Mouse (Mus musculus) ES-E14 (cell line): ENCODE measurements at regions not wholly inside any gene's neighbourhood (a gene's known extent, or its start where the extent isn't known, plus 50 kb on each side); places are given as distances from the start of the nearest gene placed in this dataset.
A peak's percentile ranks its signal among the peaks of the same experiment; 100 is the strongest.

Experiments used
- DNase-seq: peaks from one replicate; pipeline ENCODE4 v3.0.0-alpha.2; 2013; ENCODE audit warnings: low read depth, low spot score
- H3K27ac ChIP-seq: 2 replicates; pipeline ENCODE4 v1.5.1; 2012; ENCODE audit warnings: low read depth, mild to moderate bottlenecking, low read length, moderate library complexity, mixed read lengths; ENCODE audit not compliant: poor library complexity, insufficient read depth, severe bottlenecking
- H3K36me3 ChIP-seq: 2 replicates; pipeline ENCODE4 v1.6.1; 2012; ENCODE audit warnings: mild to moderate bottlenecking, low read length, moderate library complexity, mixed read lengths; ENCODE audit not compliant: control insufficient read depth, poor library complexity, insufficient read depth, severe bottlenecking
- H3K4me1 ChIP-seq, 2 experiments: fragments of 150-350 bp in 1 of 2; sonication (generic) in 1 of 2; 2 replicates each; pipeline ENCODE4 v1.6.1; 2012; ENCODE audit warnings: low read length in 2 of 2, mild to moderate bottlenecking in 1 of 2, mixed read lengths in 1 of 2; ENCODE audit not compliant: control insufficient read depth in 2 of 2, insufficient read depth in 2 of 2, poor library complexity in 1 of 2
- H3K4me3 ChIP-seq, 2 experiments: fragments of 150-350 bp in 1 of 2; sonication (generic) in 1 of 2; 2 replicates each; pipeline ENCODE4 v1.5.1; 2012; ENCODE audit warnings: low read length in 2 of 2, low read depth in 1 of 2, mild to moderate bottlenecking in 1 of 2, mixed read lengths in 1 of 2; ENCODE audit not compliant: insufficient read depth in 1 of 2, poor library complexity in 1 of 2, severe bottlenecking in 1 of 2
- H3K9ac ChIP-seq: 2 replicates; pipeline ENCODE4 v1.6.1; 2012; ENCODE audit warnings: low read depth, mild to moderate bottlenecking, low read length, mixed read lengths; ENCODE audit not compliant: poor library complexity, insufficient read depth, severe bottlenecking
- H3K9me3 ChIP-seq: fragments of 150-350 bp; sonication (generic); 2 replicates; pipeline ENCODE4 v1.6.1; 2012; ENCODE audit warnings: low read depth, mild to moderate bottlenecking, low read length; ENCODE audit not compliant: control insufficient read depth, insufficient read depth
- CHD2 ChIP-seq: IDR thresholded peaks from 2 replicates; pipeline ENCODE4 v1.6.1; 2014; ENCODE audit warnings: mild to moderate bottlenecking, low read depth, low read length, inconsistent platforms
- HCFC1 ChIP-seq: IDR thresholded peaks from 2 replicates; pipeline ENCODE4 v1.6.1; 2012; ENCODE audit warnings: low read length, inconsistent platforms, borderline replicate concordance; ENCODE audit not compliant: insufficient read depth
- MAFK ChIP-seq: IDR thresholded peaks from 2 replicates; pipeline ENCODE4 v1.6.1; 2014; ENCODE audit warnings: mild to moderate bottlenecking, low read depth, low read length, inconsistent platforms; ENCODE audit not compliant: insufficient read depth
- ZC3H11A ChIP-seq: IDR thresholded peaks from 2 replicates; pipeline ENCODE4 v1.6.1; 2012; ENCODE audit warnings: low read depth, mild to moderate bottlenecking, inconsistent platforms, low read length, borderline replicate concordance
- ZNF384 ChIP-seq: IDR thresholded peaks from 2 replicates; pipeline ENCODE4 v1.6.1; 2012; ENCODE audit warnings: low read depth, low read length, inconsistent platforms
- in situ Hi-C, 2 experiments: fragments of 600-800 bp; cut with MboI; formaldehyde crosslinking; loops; one replicate each; pipeline ENCODE4 v1.15.1; 2025; ENCODE audit warnings: low sequenced_read_pairs in 2 of 2, inconsistent platforms in 1 of 2; ENCODE audit not compliant: unreplicated experiment in 2 of 2

DNA sequence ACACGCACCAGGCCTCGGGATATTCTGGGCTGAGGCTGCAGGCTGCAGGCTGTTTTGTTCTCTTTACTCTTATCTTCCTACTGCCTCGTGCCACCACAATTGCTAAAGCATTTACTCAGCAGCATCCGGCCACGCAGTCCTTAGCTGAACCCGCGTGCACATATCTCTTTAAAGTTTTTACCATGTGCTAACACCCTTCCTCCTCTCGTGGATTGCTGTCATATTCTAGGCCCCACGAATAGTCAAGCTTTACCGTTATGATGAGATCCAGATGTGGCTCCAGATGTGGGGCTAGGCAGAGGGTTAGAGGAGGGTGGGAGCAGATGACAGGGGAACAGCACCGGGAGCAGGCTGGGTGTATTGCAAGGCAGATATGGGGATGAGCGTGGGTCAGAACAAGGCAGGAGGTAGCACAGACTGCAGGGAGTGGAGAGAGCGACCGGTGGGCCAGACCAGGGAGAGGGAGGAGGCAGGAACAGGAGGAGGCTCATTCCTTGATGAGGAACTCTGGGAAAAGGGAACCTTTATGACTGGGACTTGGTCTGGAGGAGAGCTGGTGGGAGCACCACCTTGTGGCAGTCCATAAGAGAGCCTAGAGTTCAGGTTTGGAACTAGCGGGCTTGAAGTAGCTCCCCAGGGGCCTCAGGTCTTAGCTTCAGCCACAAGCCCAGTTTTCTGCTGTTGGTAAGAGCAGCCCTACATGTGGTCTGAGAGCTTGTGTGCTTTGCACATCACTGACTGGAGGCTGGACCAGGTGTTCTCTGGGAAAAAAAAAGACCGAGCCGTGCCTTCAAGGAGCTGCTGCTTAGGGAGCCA is 102.1 kb upstream of the Podxl start:
- no peaks in the 10 kb centered on the region for H3K36me3 ChIP-seq
- TF ChIP-seq MAFK (no peak), ZNF384 (no peak), CHD2 (no peak), ZC3H11A (no peak), HCFC1 (no peak)
- H3K27ac ChIP-seq = no peak overlapping the region
- DNase-seq = no peak
- H3K4me3 ChIP-seq = peak overlapping the region in 1 of 2 experiments; percentile 11; a peak in 1 of 4 replicates
- H3K4me1 ChIP-seq = peaks cover 0 to 2% of the 10 kb centered on the region in 2 experiments; a peak in 1 of 4 replicates
- in situ Hi-C loops = loop anchor here in 1 of 2 experiments (10.0 to 25.0 kb wide), 2 partner anchors 169 to 921 kb away; partner anchors contain the start of gene Plxna4
- no peak overlapping the region for H3K9ac ChIP-seq
- H3K9me3 ChIP-seq = no peaks in the 10 kb centered on the region

DNA sequence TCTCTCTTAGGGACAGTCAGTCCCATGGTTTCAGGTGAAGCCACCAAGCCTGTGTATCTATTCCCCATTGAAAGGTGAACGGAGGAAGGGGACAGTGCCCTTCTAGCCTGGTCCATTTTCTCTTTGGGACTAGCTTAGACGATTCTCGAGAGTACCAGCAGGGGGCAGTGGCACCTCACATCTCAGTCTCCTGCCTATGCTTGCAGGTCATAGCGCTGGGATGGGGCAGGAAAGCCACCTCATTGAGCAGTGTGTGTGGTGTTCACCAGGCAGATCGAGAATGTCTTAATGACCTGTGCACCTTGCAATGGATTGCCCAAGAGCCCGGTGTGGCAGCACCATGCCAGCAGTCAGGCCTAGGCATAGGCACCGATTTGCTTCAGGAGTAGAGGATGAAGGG is 100.7 kb upstream of the Podxl start:
- no peak overlapping the region for H3K9ac ChIP-seq
- H3K27ac ChIP-seq = no peak overlapping the region
- no peaks in the 10 kb centered on the region for H3K36me3 ChIP-seq
- H3K9me3 ChIP-seq = no peaks in the 10 kb centered on the region
- DNase-seq = peak; percentile 62
- H3K4me3 ChIP-seq = no peak overlapping the region
- in situ Hi-C loops = loop anchor here in 1 of 2 experiments (10.0 to 25.0 kb wide), 2 partner anchors 170 to 923 kb away; partner anchors contain the start of gene Plxna4
- peaks cover 0 to 2% of the 10 kb centered on the region in 2 experiments; a peak in 2 of 4 replicates for H3K4me1 ChIP-seq
- TF ChIP-seq MAFK (no peak), ZC3H11A (peak; percentile 60; the same call in 1 of the 2 replicates)

DNA sequence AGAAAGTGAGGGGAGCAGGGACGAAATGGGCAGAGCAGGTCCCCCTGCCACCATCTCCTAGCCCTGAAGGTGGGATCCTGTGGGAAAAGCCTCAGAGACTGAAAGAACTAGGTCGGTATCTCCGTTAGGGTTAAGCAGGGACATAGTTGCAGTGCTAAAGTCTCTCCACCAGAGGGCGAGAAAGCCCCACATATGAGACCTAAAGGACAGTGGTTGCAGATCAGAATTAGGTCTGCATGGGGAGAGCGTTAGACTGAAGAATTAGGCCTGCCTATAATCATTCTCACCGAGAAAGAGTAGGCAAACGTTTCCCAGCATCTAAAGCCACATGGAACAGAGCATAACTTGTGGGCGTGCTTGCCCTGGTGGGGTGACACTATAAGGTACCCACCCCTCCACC is 97.0 kb upstream of the Podxl start:
- peaks cover 0 to under 1% of the 10 kb centered on the region in 2 experiments; a peak in 1 of 4 replicates for H3K4me1 ChIP-seq
- H3K9me3 ChIP-seq = no peaks in the 10 kb centered on the region
- TF ChIP-seq HCFC1 (no peak), ZC3H11A (peak; percentile 96)
- H3K36me3 ChIP-seq = no peaks in the 10 kb centered on the region
- DNase-seq = peak; percentile 66
- no peak overlapping the region for H3K27ac ChIP-seq
- in situ Hi-C loops = loop anchor here in 1 of 2 experiments (10.0 to 25.0 kb wide), 2 partner anchors 174 to 927 kb away; partner anchors contain the start of gene Plxna4
- no peak overlapping the region for H3K4me3 ChIP-seq
- H3K9ac ChIP-seq = no peak overlapping the region

DNA sequence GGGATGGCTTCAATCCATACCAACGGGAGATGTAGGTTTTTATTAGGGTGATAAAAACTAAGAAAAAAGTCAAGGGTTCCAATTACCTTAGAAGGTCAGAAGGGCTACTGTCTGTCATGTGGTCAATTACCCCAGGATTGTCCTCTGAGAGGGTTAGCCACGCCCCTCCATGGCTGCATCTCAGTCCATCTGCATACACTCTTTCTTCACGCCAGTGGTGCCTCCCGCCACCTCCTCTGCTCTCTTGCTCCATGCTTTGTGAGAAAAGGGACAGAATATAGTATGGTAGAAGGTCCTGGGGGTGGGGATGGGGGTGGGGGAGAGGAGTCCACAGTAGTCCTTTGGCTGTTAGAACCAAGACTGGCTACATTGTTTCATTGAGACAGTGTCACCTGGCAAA is 96.1 kb upstream of the Podxl start:
- no peak for DNase-seq
- Histone ChIP-seq H3K36me3 (no peaks in the 10 kb centered on the region), H3K9me3 (no peaks in the 10 kb centered on the region), H3K9ac (no peak overlapping the region), H3K27ac (no peak overlapping the region), H3K4me3 (no peak overlapping the region), H3K4me1 (no peaks in the 10 kb centered on the region; a peak in 1 of 4 replicates)
- in situ Hi-C loops = loop anchor here in 1 of 2 experiments (10.0 to 25.0 kb wide), 2 partner anchors 175 to 927 kb away; partner anchors contain the start of gene Plxna4
- TF ChIP-seq ZNF384 (no peak), HCFC1 (no peak), ZC3H11A (no peak), MAFK (no peak), CHD2 (no peak)
